Mouse (Mus musculus) right cerebral cortex, postnatal 36 days (tissue): ENCODE results near the gene Nkapd1.

Experiments used
- DNase-seq, 2 experiments: peaks; one replicate each; pipeline ENCODE4 v3.0.0; 2022; ENCODE audit warnings: low spot score in 2 of 2, mixed read lengths in 1 of 2

The Nkapd1 gene

DNA sequence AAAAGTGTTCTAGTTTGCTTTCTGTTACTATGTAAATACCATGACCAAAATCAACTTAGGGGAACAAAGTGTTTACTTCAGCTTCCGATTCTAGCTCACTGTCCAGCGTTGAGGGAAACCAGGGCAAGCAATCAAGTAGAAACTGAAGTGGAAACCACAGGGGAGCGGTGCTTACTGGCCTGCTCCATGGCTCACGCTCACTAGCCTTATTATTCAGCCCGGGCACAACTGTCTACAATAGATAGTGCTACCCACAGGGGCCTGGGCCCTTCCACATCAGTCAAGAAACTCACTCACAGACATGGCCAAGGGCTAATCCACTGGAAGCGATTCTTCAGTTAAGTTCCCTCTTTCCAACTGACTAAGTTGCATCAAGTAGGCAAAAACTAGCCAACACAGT, 15.7 kb downstream of the Nkapd1 start:
- DNase-seq = no peak

DNA sequence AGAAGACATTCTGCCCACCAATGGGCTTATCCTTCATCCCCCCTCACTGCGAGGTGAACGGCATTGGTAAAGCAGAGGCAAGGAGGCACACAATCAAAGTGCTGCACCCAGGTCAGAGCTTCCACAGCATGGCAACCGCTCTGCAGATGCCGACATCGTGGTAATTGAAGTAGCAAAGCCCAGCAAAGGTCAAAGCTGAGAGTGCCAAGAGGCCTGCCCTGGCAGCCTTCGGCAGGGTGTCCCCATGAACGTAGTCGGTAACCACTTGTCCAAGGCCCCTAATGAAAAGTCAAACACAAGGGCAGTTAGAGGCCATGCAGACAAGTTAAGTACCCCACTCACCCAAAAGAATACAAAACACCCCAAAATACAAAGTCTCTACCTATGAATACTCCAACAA, 20.3 kb downstream of the Nkapd1 start:
- DNase-seq = no peak

DNA sequence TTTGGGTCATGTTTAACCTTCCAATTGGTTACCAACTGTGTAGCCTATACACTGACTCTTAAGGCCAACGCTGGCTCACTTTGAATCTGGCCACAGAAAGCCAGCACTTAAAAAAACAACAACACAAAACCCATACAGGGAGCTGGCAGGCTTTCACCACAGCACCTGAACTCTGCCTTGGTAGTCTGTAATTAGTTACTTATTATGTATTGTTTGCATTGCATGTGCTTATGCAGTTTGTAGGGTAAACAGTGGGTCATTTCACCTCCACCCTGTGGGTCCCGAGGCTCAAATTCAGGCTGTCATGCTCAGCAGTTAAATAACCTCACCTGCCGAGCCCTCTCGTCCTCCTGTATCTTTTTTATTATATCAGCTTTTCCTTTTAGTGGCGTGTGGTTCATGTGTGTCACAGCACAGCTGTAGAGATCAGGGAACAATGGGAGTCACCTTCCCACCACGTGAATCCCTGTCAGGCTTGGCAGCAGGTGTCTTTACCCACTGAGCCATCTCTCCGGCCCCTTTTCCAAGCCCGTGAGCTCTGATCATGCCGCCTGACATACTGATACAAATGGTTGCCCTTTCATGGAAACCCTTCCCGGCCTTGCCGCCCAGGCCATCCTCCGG, 22.4 kb downstream of the Nkapd1 start:
- no peak for DNase-seq

DNA sequence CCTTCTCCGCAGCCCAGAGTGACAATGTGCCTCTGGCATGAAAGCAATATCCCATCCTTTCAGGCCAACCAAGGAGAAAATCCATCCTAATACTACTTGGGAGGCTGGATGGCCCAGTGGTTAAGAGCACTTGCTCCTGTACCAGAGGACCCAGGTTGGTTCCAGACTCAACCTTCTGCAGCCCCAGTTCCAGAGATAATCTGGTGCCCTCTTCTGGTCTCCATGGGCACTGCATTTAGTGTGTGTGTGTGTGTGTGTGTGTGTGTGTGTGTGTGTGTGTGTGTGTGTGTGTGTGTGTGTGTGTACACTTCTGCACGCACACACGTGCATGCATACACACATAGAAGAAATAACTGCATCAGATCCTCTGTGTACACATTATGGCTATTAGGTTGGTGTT, 23.7 kb downstream of the Nkapd1 start:
- DNase-seq = no peak

DNA sequence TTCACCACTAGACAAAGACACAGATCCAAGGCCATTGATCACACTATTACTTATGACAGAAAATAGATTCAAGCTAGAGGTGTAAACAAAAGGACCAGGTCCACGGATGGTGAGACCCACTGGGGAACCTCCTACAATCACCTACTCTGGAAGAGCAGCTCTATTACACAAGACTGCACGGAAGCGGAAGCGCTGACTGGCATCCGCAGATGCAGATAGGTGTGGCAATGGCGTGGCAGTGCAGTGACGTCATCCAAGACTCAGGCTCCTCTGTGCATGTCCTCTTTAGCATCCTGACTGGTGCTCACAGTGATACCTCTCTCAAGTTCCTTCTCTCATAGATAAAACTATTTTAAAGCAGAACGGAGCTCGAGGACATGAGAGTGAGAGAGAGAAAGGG, 24.3 kb downstream of the Nkapd1 start:
- DNase-seq = no peak

DNA sequence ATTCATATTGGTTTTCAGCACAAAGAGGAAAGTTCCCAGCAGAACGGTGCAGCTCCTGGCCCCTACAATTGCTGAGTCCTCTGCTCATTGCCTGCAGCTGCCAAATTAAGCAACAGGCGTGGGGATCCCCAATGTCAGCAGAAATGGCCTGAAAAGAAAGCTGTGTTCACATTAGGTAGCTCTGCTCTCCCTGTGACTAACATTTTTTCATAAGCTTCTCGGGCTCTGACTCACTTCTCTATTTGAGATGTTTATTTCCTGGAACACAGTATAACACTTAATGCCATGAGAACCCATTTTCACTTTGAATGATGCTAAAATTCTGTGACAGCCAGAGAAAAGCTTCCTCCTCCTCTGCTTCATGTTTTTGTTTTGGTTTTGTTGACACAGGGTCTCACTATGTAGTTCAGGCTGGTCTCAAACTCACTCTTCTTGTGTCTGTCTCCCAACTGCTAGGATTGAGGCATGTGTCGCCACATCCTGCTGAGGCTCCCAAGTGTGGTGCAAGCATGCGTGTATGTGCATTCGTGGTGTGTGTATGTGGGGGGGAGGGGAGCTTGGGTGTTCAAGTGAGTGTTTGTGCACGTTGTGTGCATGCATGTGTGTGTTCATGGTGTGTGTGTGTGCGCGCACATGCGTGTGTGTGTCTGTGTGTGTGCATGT, 26.3 kb downstream of the Nkapd1 start:
- DNase-seq = no peak

DNA sequence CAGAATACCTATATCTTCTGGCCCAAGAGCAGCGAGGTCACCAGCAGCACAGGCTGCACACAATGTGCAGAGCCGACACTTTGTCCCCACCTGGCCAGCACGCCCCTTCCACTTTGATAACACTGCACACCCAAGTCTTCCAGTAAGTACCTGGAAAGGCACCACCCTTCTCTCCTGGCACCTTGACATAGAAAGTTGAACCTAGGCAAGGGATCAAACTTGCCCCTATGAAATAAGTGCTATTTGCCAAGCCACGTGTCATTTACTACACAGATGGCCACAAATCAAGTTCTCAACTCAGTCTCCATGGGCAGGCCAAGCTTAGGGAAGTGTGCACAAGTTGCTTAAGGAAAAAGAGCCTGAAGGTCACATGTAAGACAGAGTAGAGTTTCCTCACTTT, 30.3 kb downstream of the Nkapd1 start:
- no peak for DNase-seq

DNA sequence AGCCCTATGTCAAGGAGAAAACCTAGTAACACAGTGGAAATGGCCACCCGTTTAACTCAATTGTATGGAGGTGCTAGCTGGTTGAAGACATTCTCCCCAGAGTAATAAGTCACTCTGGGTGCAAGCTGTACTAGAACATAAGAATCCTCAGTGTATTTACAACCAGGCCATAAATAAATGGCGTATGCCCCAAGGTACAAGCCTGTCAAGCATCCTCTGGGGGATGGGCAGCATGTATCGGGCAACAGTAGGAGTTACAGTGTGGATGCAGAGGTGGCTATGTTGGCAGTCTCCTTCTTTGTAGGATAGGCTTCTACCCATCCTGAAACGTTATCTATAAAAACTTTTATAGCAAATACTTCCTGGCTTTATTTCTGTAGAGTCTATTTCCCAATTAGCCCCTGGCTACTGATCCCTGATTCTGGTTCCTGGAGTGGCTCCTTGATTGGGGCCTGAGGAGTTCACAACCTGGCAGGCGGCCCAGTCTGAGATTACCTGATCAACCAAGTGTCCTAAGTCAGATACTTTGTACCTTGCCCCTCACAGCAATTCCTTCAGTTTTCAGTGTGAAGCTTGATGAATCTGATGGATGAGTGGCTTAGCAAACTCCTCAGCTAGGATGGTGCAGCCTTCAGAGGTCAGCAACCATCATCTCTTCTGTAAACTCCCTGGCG, 32.0 kb downstream of the Nkapd1 start:
- DNase-seq = no peak

DNA sequence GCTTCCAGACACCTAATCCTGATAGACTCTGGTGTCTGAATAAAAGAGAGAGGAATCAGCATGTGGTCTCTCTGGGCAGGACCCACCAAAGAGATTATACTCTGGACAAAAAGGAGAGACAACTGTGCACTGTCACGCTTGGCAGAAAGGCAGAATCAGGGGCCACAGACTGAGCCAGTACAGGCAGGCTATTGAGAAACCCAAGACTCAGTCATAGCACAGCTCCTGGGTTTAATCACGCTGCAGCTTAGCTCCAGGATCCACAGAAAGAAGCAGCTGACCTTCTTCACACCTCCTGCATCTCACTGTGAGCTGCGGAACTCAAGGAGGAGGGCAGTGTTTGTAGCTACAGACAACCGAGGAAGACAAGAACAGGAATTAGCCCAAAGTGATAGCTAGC, 36.9 kb downstream of the Nkapd1 start:
- DNase-seq = no peak

DNA sequence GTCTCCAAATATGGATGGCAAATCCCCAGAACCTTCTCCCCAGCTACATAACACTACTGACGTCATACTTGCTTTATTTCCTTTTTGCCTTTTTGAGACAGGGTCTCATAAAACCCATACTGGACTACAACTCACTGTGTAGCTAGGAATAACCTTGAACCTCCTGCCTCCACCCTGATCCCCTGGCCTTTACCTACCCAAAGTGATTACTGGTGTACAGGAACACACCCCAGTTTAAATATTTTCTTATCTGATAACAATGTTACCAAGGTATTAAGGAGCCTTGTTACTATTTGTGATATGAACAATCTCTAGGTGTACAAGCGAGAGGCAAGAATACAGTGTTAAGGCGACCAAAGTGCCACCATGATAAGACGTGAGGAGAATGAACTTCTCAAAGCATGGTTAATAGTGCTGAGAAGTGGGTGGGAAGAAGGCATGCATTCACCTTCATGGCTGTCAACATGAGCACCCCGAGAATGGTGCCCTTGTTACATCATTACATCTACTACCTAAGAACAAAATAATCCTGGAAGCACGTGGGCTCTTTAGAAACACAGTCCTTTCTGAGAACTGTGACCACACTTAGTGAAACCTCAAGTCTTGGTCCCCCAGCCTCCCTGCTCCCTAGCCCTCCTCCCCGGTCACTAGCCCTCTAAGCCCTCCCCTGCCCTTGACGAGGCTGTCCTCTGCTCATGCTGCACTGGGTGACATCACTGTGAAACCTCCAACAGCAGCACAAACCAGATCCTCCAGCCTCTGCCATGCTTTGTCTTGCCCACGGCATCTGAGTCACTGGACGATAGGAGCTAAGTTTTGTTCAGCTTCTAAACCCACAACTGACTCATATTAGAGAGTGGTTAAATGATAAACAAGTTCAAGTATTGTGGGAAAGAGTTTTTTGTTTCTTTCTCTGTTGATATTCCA, 47.4 kb downstream of the Nkapd1 start:
- no peak for DNase-seq

DNA sequence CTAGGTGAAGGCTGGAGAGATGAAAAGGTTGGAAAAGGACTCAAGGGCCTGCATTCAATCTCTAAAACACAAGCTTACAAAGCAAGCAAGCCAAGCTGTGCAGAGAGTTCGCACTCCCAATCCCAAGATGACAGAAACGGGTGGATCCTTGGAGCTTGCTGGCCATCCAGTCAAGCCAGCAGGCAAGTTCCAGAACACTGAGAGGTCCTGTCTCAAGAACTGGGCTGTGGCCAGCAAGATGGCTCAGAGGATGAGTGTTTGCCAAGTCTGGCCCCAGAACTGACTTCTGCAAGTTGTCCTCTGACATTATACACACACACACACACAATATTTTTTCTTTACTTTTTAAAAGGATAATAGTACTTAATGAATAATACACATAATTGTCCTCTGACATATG, 49.4 kb downstream of the Nkapd1 start:
- no peak for DNase-seq

DNA sequence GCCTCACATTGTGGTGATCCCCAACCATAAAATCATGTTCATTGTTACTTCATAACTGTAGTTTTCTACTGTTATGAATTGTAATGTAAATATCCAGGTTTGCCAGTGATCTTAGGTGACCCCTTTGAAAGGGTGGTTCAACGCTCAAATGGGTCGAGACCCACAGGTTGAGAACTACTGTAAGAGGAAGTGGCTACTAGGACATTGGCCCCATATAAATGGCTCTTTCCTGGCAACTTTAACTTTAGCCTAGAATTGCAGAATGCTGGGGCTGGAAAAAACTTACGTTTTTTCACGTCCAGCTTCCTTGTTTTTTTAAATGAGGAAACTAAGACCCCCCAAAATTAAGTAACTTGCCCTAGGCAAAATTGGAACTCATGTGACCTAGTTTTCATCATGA, 49.9 kb downstream of the Nkapd1 start:
- DNase-seq = no peak

DNA sequence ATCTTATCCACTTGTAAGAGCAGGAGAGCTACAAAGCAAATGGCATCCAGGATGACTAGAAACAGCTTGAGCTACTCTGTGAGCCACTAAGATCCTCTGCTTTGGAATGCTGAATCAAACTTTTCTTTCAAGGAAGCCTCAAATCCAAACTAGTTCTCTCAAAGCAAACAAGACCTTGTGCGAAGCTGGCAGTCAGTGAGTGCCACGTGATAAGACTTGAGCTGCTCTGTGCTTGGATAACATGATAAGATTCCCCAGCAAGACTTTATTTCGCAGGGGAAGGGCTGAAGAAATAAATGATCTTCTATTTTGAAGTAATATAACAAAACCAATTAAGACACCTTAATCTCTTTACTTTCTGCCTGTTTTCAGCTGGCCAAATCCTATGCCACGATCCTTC, 51.3 kb downstream of the Nkapd1 start:
- DNase-seq = no peak

DNA sequence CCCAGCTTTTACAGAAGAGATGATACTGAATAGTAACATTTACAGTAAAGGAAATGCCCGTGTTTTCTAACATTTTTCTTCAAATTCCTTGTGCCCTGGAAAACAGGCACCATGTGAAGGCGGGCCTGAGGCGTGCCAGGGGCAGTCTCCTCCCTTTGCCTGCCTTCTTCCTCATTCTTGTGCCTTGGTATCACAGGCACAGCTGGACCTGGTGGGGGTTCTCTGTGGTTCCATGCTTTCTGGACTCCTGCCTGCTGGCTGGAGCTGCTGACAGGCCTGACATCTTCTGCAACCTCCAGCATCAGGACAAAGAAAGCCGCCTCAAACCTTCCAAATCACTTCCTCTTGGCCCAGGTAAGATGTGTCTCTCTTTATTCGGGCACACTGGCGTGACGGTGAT, 52.1 kb downstream of the Nkapd1 start:
- DNase-seq = no peak

DNA sequence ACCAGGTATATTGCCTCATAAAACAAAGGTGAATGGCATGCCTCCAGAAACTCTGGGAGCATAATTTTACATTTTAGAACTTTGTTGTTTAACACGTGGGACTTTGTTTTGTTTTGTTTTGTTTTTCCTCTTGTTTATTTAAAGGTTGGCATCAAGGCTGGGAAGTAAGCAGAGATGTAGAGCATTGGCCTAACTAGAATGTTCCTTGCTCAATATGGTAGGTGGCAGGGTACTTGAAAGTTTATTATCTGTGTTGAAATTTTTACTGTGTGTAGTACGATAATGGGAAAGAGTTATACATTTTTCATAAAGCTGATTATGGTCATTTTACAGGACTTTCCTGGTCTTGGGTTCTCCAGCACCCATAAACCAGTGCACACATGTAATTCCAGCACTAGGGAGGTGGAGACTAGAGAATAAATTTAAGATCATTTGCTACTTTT, 55.3 kb downstream of the Nkapd1 start:
- DNase-seq = no peak

DNA sequence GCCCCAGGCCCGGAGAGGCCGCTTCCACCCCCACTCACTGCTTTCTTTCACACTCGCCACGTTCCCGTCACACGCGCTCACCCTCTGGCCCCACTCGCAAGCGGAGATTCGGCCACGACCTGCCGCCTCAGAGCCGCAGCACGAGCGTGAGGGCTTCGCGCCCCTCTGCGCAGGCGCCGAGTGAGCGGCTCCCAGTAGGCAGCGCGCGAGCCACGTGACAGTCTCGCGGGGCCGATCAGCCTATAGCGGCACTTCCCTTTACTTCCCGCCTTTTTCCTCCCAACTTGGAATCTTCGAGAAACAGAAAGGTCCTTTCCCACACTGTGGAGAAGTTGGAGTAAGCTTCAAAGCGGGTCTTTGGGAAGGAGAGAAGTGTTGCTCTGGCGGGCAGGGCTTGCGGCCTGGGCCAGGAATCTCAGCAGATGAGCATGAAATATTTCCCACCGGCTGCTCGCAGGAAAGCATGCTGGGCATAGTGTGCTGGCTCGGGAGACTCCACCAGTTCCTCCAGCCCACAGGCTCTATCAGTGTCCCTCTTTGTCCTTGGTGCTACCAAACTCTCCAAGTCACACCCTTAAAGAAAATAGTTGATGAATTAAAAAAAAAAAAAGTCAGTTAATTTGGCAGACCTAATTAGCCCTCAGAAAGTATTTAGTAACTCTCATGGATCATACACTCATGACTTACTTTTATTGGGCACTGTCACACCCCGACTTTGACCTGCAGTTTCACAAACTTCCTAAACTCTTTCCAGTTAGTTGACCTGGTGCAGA, 55.9 kb downstream of the Nkapd1 start, which contains the start of gene Tex12:
Tex12 (minus strand) TSS at position 181 of the 773 bp plus-strand sequence.
- no peak for DNase-seq
